Mouse (Mus musculus) neural tube, embryonic 11.5 days (tissue): ENCODE measurements at regions not wholly inside any gene's neighbourhood (a gene's known extent, or its start where the extent isn't known, plus 50 kb on each side); places are given as distances from the start of the nearest gene placed in this dataset.

Experiments used
- ATAC-seq: fragments of 200-750 bp; cut with Nextera tagmentation; 2 replicates; pipeline ENCODE4 v1.8.0; 2017; ENCODE audit warnings: moderate number of reproducible peaks, mild to moderate bottlenecking, moderate TSS enrichment, moderate library complexity; ENCODE audit not compliant: insufficient read depth, low FRiP score, low TSS enrichment
- DNase-seq: peaks from one replicate; pipeline ENCODE4 v3.0.0-alpha.2; 2015; ENCODE audit warnings: low spot score
- H3K27ac ChIP-seq: fragments of 300-500 bp; sonication (generic); 2 replicates; pipeline ENCODE4 v1.5.1; 2014; ENCODE audit warnings: low read depth, mild to moderate bottlenecking, low read length
- H3K27me3 ChIP-seq: fragments of 300-500 bp; sonication (generic); 2 replicates; pipeline ENCODE4 v1.6.1; 2014; ENCODE audit warnings: mild to moderate bottlenecking, low read length, mixed read lengths; ENCODE audit not compliant: control insufficient read depth, insufficient read depth
- H3K36me3 ChIP-seq: fragments of 300-500 bp; sonication (generic); 2 replicates; pipeline ENCODE4 v1.6.1; 2014; ENCODE audit warnings: mild to moderate bottlenecking, low read length, moderate library complexity, mixed read lengths; ENCODE audit not compliant: control insufficient read depth, insufficient read depth
- H3K4me1 ChIP-seq: fragments of 300-500 bp; sonication (generic); 2 replicates; pipeline ENCODE4 v1.6.1; 2014; ENCODE audit warnings: low read length, mixed read lengths; ENCODE audit not compliant: control insufficient read depth, insufficient read depth
- H3K4me2 ChIP-seq: fragments of 300-500 bp; sonication (generic); 2 replicates; pipeline ENCODE4 v1.6.1; 2014; ENCODE audit warnings: low read depth, mild to moderate bottlenecking, moderate library complexity
- H3K4me3 ChIP-seq: fragments of 300-500 bp; sonication (generic); 2 replicates; pipeline ENCODE4 v1.5.1; 2014; ENCODE audit warnings: low read depth, low read length
- H3K9ac ChIP-seq: fragments of 300-500 bp; sonication (generic); 2 replicates; pipeline ENCODE4 v1.6.1; 2014; ENCODE audit warnings: mild to moderate bottlenecking, low read length
- H3K9me3 ChIP-seq: fragments of 300-500 bp; sonication (generic); 2 replicates; pipeline ENCODE4 v1.6.1; 2016; ENCODE audit warnings: low read length; ENCODE audit not compliant: control insufficient read depth
- WGBS: fragments of 180-500 bp; shearing (Covaris S2); extraction: QIAGEN DNeasy Blood & Tissue Kit; methylation state at CpG from one replicate; pipeline ENCODE4 v1.1.7; 2014; 5-methylcytosine and 5-hydroxymethylcytosine counted together

- H3K27ac ChIP-seq = no peak overlapping the region
- H3K9ac ChIP-seq = no peak overlapping the region
- H3K4me3 ChIP-seq = no peak overlapping the region
- H3K9me3 ChIP-seq = no peaks in the 10 kb centered on the region
- WGBS = 91% methylated on average over 14 of the region's 14 CpGs
- ATAC-seq = no peak
- H3K27me3 ChIP-seq = no peaks in the 10 kb centered on the region
- DNase-seq = no peak
- no peaks in the 10 kb centered on the region for H3K4me1 ChIP-seq
- no peak overlapping the region for H3K4me2 ChIP-seq
- H3K36me3 ChIP-seq = no peaks in the 10 kb centered on the region
Observed at GRCm38 (mm10) chr2:48381481-48382075, 432.3 kb upstream of the Acvr2a start.

DNA sequence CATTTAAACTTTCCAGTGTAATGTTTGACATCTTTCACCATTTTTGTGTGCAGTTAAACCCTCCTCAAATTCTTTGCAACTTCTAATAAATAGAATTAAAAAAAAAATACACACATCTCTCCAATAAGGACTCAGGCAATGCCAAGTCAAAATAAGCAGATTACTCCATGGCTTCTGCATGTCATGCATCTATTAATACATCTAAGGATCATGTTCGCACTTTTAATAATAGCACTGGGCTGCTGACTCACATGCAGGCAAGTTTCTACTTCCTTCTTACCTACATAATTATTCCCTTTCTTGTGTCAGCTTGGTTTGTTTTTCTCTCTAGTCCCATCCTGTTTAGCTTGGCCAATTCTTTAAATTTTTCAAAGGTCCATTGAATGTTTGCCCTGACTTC is 415.4 kb upstream of the Acvr2a start:
- DNase-seq (no peak), ATAC-seq (no peak)
- Histone ChIP-seq H3K27ac (no peak overlapping the region), H3K9ac (no peak overlapping the region), H3K4me1 (no peaks in the 10 kb centered on the region), H3K4me2 (no peak overlapping the region), H3K36me3 (no peaks in the 10 kb centered on the region), H3K4me3 (no peak overlapping the region), H3K27me3 (no peaks in the 10 kb centered on the region), H3K9me3 (no peaks in the 10 kb centered on the region)
- WGBS = 89% methylated on average over 1 of the region's 1 CpGs

DNA sequence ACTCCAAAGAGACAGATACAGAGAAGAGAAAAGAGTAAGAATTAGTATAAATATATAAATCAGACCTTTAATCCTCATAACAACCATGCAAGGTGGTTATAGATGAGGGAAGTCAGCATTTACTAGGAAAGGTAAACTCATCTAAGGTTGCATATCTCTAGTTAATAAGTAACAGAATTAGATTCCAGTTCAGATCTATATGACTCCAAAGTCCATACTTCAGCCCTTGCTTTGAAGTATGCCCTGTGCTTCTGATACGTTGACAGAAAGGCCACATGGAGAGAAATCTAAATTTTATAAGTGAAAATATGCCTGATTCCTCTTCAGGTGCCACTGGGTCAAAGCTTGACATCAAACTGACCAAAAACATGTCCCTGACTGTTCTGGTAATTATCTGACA is 414.7 kb upstream of the Acvr2a start:
- Histone ChIP-seq H3K9ac (no peak overlapping the region), H3K27me3 (no peaks in the 10 kb centered on the region), H3K9me3 (no peaks in the 10 kb centered on the region), H3K4me2 (no peak overlapping the region), H3K4me1 (no peaks in the 10 kb centered on the region), H3K36me3 (no peaks in the 10 kb centered on the region), H3K4me3 (no peak overlapping the region), H3K27ac (no peak overlapping the region)
- 89% methylated on average over 1 of the region's 1 CpGs for WGBS
- no peak for ATAC-seq
- DNase-seq = no peak

- H3K4me2 ChIP-seq = no peak overlapping the region
- H3K36me3 ChIP-seq = no peaks in the 10 kb centered on the region
- H3K27ac ChIP-seq = no peak overlapping the region
- H3K27me3 ChIP-seq = no peaks in the 10 kb centered on the region
- no peaks in the 10 kb centered on the region for H3K4me1 ChIP-seq
- WGBS = 83% methylated on average over 2 of the region's 2 CpGs
- ATAC-seq = no peak
- no peak overlapping the region for H3K9ac ChIP-seq
- H3K9me3 ChIP-seq = no peaks in the 10 kb centered on the region
- no peak overlapping the region for H3K4me3 ChIP-seq
- DNase-seq = no peak
Observed at GRCm38 (mm10) chr2:48402813-48403212, 411.1 kb upstream of the Acvr2a start.

DNA sequence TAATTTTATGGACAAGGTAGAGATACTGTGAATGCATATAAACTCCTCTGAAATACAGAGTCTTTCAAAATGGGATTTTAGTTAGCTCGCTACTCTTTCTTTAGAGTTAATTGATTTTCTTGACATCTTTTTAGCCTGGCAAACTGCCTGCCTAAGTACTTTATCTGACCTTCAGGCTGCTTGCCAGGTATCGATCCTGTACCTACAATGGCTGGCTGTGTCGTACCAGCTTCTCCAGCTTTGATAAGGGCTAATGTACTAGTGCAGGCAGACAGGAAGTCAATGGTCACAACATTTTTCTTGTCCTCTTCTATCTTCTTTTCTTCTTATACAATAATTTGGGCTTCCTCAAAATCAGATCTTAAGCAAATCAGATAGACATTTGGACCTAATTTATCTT is 409.4 kb upstream of the Acvr2a start:
- WGBS = 83% methylated on average over 3 of the region's 3 CpGs

DNA sequence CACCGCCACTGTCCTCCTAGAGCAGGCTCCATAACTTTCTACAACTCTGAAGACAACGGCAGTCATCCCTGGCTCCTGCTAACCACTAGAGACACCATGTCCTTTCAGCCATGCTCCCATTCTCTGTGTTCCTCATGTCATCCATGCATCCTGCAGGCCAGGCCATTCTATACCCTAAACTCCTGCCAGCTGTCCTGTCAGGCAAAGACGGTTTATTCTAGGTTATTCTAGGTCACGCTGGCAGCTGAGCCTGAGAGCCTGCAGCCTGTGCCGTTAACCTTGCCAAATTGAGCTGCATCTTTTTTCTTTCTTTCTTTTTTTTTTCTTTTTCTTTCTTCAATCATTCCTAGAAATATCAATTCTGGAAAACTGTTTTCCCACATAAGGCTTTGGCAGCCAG is 406.0 kb upstream of the Acvr2a start:
- no peaks in the 10 kb centered on the region for H3K27me3 ChIP-seq
- no peaks in the 10 kb centered on the region for H3K9me3 ChIP-seq
- H3K4me2 ChIP-seq = no peak overlapping the region
- H3K36me3 ChIP-seq = no peaks in the 10 kb centered on the region
- no peak overlapping the region for H3K27ac ChIP-seq
- H3K4me1 ChIP-seq = no peaks in the 10 kb centered on the region
- no peak overlapping the region for H3K9ac ChIP-seq
- H3K4me3 ChIP-seq = no peak overlapping the region
- ATAC-seq = no peak
- 86% methylated on average over 5 of the region's 5 CpGs for WGBS
- no peak for DNase-seq

More for the DNA sequence above, 409.4 kb upstream of the Acvr2a start:
- no peak overlapping the region for H3K27ac ChIP-seq
- DNase-seq (no peak), ATAC-seq (no peak)
- H3K9me3 ChIP-seq = no peaks in the 10 kb centered on the region
- no peaks in the 10 kb centered on the region for H3K36me3 ChIP-seq
- no peaks in the 10 kb centered on the region for H3K27me3 ChIP-seq
- no peaks in the 10 kb centered on the region for H3K4me1 ChIP-seq
- no peak overlapping the region for H3K4me2 ChIP-seq
- H3K9ac ChIP-seq = no peak overlapping the region
- no peak overlapping the region for H3K4me3 ChIP-seq

DNA sequence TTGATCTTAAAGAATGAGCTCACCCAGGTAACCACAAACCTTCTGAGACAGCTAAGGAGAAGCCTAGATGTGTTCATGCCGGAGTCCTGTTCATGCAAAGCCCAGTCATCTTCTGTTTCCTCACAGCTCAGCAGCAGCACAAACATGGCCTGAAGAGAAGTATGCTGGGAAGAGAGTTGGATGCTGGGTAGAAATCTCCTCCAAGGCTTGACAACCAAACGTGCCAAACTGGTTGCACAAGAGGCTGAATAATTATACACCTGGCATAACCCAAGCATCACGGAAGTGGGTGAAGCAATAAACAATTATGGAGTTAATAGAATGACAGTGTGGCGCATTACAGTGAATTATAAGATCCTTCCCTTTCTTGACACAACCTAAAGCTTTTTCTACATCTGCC is 404.0 kb upstream of the Acvr2a start:
- H3K36me3 ChIP-seq = no peaks in the 10 kb centered on the region
- no peaks in the 10 kb centered on the region for H3K4me1 ChIP-seq
- no peaks in the 10 kb centered on the region for H3K9me3 ChIP-seq
- no peak for DNase-seq
- H3K4me3 ChIP-seq = no peak overlapping the region
- H3K4me2 ChIP-seq = no peak overlapping the region
- no peak overlapping the region for H3K27ac ChIP-seq
- H3K27me3 ChIP-seq = no peaks in the 10 kb centered on the region
- H3K9ac ChIP-seq = no peak overlapping the region
- WGBS = 84% methylated on average over 4 of the region's 4 CpGs
- ATAC-seq = no peak

DNA sequence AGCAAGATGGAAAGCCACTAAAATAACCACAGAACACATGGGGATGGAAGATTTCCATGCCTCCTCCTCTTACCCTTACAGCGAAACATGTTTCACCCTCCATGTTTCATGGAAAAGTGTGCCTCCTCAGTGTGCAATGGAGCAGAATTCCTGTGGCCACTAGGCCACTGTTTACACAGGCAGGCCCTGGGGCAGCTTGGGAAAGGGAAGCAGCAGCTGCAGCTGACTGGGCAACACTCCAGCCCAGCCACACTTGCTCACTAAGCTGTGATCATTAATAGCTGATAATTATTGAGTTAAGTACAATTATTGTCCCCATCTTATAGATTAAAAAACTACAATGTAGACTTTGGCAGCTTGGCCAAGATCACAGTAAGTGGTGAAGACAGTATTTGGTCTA is 402.5 kb upstream of the Acvr2a start:
- Histone ChIP-seq H3K27me3 (no peaks in the 10 kb centered on the region), H3K4me2 (no peak overlapping the region), H3K9ac (no peak overlapping the region), H3K4me3 (no peak overlapping the region), H3K36me3 (no peaks in the 10 kb centered on the region), H3K27ac (no peak overlapping the region), H3K9me3 (no peaks in the 10 kb centered on the region), H3K4me1 (peaks cover 2% of the 10 kb centered on the region; the same call in 1 of the 2 replicates)
- ATAC-seq (no peak), DNase-seq (no peak)
- WGBS = 85% methylated on average over 1 of the region's 1 CpGs

GRCm38 (mm10) chr2:48412683-48413440 is 401.0 kb upstream of the Acvr2a start:
- Histone ChIP-seq H3K4me1 (peaks cover 2% of the 10 kb centered on the region; the same call in 1 of the 2 replicates), H3K36me3 (no peaks in the 10 kb centered on the region), H3K27ac (no peak overlapping the region), H3K27me3 (no peaks in the 10 kb centered on the region), H3K4me3 (no peak overlapping the region), H3K9ac (no peak overlapping the region), H3K4me2 (no peak overlapping the region), H3K9me3 (no peaks in the 10 kb centered on the region)
- no peak for ATAC-seq
- WGBS = 72% methylated on average over 4 of the region's 4 CpGs
- DNase-seq = no peak
